Mouse (Mus musculus): ENCODE measurements around the gene Zkscan8.

DNA sequence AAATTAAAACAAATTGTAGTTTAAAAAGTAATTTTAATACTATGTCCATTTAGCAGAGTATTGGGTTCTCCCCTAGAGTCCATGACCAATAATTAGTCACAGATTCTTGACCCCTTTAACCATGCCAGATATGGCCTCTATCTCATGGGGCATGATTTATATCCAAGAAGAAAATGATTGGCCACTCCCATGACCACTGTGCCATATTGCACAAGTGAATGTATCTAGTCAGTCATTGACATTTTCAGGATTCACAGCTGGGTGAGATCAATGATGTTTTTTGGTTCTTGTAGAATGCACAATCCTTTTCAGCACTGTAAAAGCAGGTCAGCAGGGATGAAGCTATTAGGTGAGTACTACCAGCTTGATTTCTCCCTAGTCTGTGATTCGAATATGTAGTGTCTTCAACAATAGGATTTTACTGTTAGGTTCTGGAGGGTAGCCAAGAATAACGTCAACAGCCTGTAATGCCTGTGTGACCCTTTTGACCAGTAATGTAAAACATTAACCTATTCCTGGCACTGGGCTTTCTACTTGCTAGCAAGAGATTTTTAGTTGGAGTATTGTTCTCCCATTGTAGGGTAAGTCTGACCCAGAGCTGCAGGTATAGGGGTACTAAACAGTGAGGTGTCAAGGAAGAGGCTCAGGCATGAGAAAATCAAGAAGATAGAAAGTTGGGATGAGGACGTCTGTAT, 19.6 kb upstream of the Zkscan8 start:
- TF ChIP-seq CTCF (IDR thresholded peaks at IDR 0.05; ENCODE audit: low read depth, low read length) (no peak), POLR2A (IDR thresholded peaks at IDR 0.05; ENCODE audit: insufficient read depth, low read length) (no peak), EP300 (IDR thresholded peaks at IDR 0.05; ENCODE audit: insufficient read depth, low read depth, low read length) (no peak)
